In the genomic region with DNA sequence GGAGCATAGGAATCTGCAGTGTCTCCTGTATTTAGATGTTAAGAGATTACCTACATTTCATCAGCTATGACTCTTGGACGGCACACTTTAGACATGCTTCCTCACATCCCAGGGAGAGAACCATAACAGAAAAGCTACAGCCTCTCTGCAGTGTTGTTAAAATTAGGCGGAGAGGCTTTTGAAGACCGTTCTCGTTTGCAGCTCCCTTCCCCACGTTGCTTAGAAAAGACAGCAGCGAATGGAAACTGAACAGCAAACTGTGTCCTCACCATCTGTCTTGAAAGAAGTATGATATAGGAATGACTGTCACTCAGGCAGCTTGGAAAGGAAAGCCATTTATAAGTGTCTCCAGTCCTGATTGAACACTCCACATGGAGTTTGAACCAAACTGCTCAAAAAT, we compare ENCODE assay signal across 15 mouse cellular contexts. TPM values are rescaled to one million over a fixed set of nuclear protein-coding genes. Genes with fewer than 3 reads are reported as not detected.
DNase-seq lines count a peak whose midpoint lies in the region.
"Had no signal": no experiment of that assay in that cellular context is flagged by ENCODE, and none has a peak within 500 bp of the region (broad histone marks: within the 10 kb centered on the region; RNA-seq: fewer than 3 reads in every experiment).

No protein-coding gene starts in this region.

- DNase-seq in layer of hippocampus, adult 18-20 months (ENCODE audit: low spot score in 2 of 2) = peak; percentile 10 to 49
- no peak for DNase-seq in layer of hippocampus, adult 11-12 months (ENCODE audit: low spot score)
- peak; percentile 31 for DNase-seq in right cerebral cortex, adult 18-20 months
- DNase-seq in right cerebral cortex, postnatal 4 days = no peak
- DNase-seq in right cerebral cortex, postnatal 25 days = peak; percentile 15
- no peak for DNase-seq in kidney, postnatal 4 days
- DNase-seq: adrenal gland, adult 2 months; adrenal gland, postnatal 25 days; cerebellum, adult 2 months; cerebellum, postnatal 10 days; embryo, embryonic 11 days; gastrocnemius, postnatal 36 days; heart, adult 2 months had no signal

RNA-seq across cellular contexts. Expression of a gene that starts 23.0 kb away (rescaled TPM):
- 10 to 100 TPM; 54.3 to 73.8 TPM for total RNA-seq in layer of hippocampus, adult 18-20 months (2021)
- total RNA-seq: ES-E14; gastrocnemius, adult 8-10 months; gastrocnemius, postnatal 36 days; heart, adult 2 months had no signal

Comparison
In these comparisons a context has a peak if more than half of its experiments do, and no peak if none do; other contexts are left out.
1. DNase-seq: peak in layer of hippocampus, adult 18-20 months (2 of 2), right cerebral cortex, adult 18-20 months (single experiment) and right cerebral cortex, postnatal 25 days (single experiment); none in layer of hippocampus, adult 11-12 months (single experiment), right cerebral cortex, postnatal 4 days (single experiment) and kidney, postnatal 4 days (0 of 2).